ENCODE assay signal across 7 mouse cellular contexts in the genomic region with DNA sequence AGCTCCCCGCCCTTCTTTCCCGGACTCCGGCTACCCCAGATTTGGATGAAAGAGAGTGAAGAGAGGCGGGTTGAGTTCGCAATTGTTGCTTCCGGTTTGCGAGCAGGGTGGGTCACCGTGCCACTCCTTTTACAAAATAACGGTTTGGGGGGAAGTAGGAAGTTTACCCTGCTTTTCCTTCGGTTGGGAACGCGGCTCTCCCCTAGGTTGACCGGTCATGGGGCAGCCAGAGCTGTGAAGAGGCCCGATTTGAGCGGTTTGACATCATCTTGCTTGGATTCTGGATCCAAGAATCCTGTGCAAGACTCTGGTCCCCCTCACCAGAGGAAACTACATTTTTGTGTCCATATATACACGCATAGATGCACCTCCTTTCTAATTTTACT. TPM values are rescaled to one million over a fixed set of nuclear protein-coding genes. Genes with fewer than 3 reads are reported as not detected.
DNase-seq lines count a peak whose midpoint lies in the region; ATAC-seq lines count a peak whose summit lies in the region.

No protein-coding gene starts in this region.

- no peak; the same call in 1 of the 2 replicates for ATAC-seq in megakaryocyte, adult 5-6 weeks (ENCODE audit: poor library complexity, severe bottlenecking)
- ATAC-seq in forebrain, embryonic 15.5 days (replicated peaks): peak; percentile 45
- ATAC-seq in limb, embryonic 13.5 days (ENCODE audit: low FRiP score, low read depth): peak; percentile 39
- ATAC-seq in stomach, embryonic 15.5 days (ENCODE audit: insufficient read depth, low FRiP score, low read depth): peak; percentile 43

- peaks cover 26% of the 10 kb centered on the region for H3K4me1 ChIP-seq in megakaryocyte, embryonic 14.5 days
- H3K4me1 ChIP-seq in forebrain, embryonic 15.5 days: peaks cover 44% of the 10 kb centered on the region
- H3K4me1 ChIP-seq in limb, embryonic 13.5 days: peaks cover 29% of the 10 kb centered on the region
- peaks cover 11% of the 10 kb centered on the region; the same call in 1 of the 2 replicates for H3K4me1 ChIP-seq in stomach, embryonic 15.5 days

- H3K9me3 ChIP-seq in megakaryocyte, embryonic 14.5 days: 0 out of 2 replicates have a peak, but pooled peaks cover 8% of the 10 kb centered on the region
- H3K9me3 ChIP-seq in forebrain, embryonic 15.5 days: no peaks in the 10 kb centered on the region
- H3K9me3 ChIP-seq in limb, embryonic 13.5 days: no peaks in the 10 kb centered on the region
- H3K9me3 ChIP-seq in stomach, embryonic 15.5 days: no peaks in the 10 kb centered on the region

- H3K27ac ChIP-seq in forebrain, embryonic 15.5 days (replicated peaks): peak overlapping the region; percentile 96
- H3K27ac ChIP-seq in limb, embryonic 13.5 days: peak overlapping the region; percentile 69
- H3K27ac ChIP-seq in stomach, embryonic 15.5 days: peak overlapping the region; percentile 81

- H3K9ac ChIP-seq in forebrain, embryonic 15.5 days (replicated peaks): peak overlapping the region; percentile 55
- H3K9ac ChIP-seq in limb, embryonic 13.5 days: peak overlapping the region; percentile 66
- H3K9ac ChIP-seq in stomach, embryonic 15.5 days: peak overlapping the region; percentile 43

- peaks cover 43% of the 10 kb centered on the region for H3K27me3 ChIP-seq in megakaryocyte, embryonic 14.5 days (replicated peaks)
- no peaks in the 10 kb centered on the region for H3K27me3 ChIP-seq in forebrain, embryonic 15.5 days
- H3K27me3 ChIP-seq in limb, embryonic 13.5 days: no peaks in the 10 kb centered on the region
- H3K27me3 ChIP-seq in stomach, embryonic 15.5 days (replicated peaks): no peaks in the 10 kb centered on the region

- under 1% methylated on average over 16 of the region's 16 CpGs for WGBS in forebrain, embryonic 15.5 days
- WGBS in limb, embryonic 13.5 days: 0% methylated on average over 16 of the region's 16 CpGs
- WGBS in stomach, embryonic 15.5 days: under 1% methylated on average over 16 of the region's 16 CpGs

- peak overlapping the region; percentile 74 for H3K4me2 ChIP-seq in forebrain, embryonic 15.5 days (replicated peaks)
- H3K4me2 ChIP-seq in limb, embryonic 13.5 days (replicated peaks): peak overlapping the region; percentile 79
- peak overlapping the region; percentile 88 for H3K4me2 ChIP-seq in stomach, embryonic 15.5 days

- H3K4me3 ChIP-seq in megakaryocyte, embryonic 14.5 days (replicated peaks): peak overlapping the region; percentile 93
- H3K4me3 ChIP-seq in forebrain, embryonic 15.5 days: peak overlapping the region; percentile 86
- H3K4me3 ChIP-seq in limb, embryonic 13.5 days: peak overlapping the region; percentile 92
- H3K4me3 ChIP-seq in stomach, embryonic 15.5 days (replicated peaks): peak overlapping the region; percentile 85

- H3K36me3 ChIP-seq in megakaryocyte, embryonic 14.5 days (replicated peaks; ENCODE audit: low read length): no peaks in the 10 kb centered on the region
- no peaks in the 10 kb centered on the region for H3K36me3 ChIP-seq in forebrain, embryonic 15.5 days
- no peaks in the 10 kb centered on the region for H3K36me3 ChIP-seq in limb, embryonic 13.5 days
- no peaks in the 10 kb centered on the region for H3K36me3 ChIP-seq in stomach, embryonic 15.5 days

- DNase-seq in gastrocnemius, postnatal 25 days: no peak
- no peak for DNase-seq in layer of hippocampus, adult 18-20 months (ENCODE audit: low spot score in 2 of 2)

RNA-seq across cellular contexts. Expression of gene Large1, which starts 0.4 kb away (rescaled TPM):
- polyA plus RNA-seq in megakaryocyte, embryonic 14.5 days (2012; ENCODE audit: insufficient read depth, low replicate concordance): 0.07 and 0.62 TPM in 2 replicates
- total RNA-seq in megakaryocyte, adult 5-6 weeks (2015): 2.0 and 2.4 TPM in 2 replicates
- total RNA-seq in megakaryocyte, adult 5-6 weeks (2017): 1.9 TPM in 2 replicates
- 14.1 and 16.8 TPM in 2 replicates for polyA plus RNA-seq in forebrain, embryonic 15.5 days (2015; fragmentation: Nextera tagmentation; extraction: Ambion mirVana)
- polyA plus RNA-seq in limb, embryonic 13.5 days (2015; fragmentation: Nextera tagmentation; extraction: Ambion mirVana): 10.5 and 11.3 TPM in 2 replicates
- polyA plus RNA-seq in stomach, embryonic 15.5 days (2015; fragmentation: Nextera tagmentation; extraction: Ambion mirVana): 6.3 and 6.6 TPM in 2 replicates
- 10 to 100 TPM; 19.8 to 23.3 TPM for total RNA-seq in gastrocnemius, postnatal 25 days (2021)
- 100 to 1,000 TPM; 139 to 140 TPM for total RNA-seq in layer of hippocampus, adult 18-20 months (2021)
